Mouse (Mus musculus) cerebellum, adult 2 months (tissue): ENCODE data around the gene Ctnnbl1. TPM values are rescaled to one million over a fixed set of nuclear protein-coding genes. Genes with fewer than 3 reads are reported as not detected.

Source experiments
- DNase-seq, 2 experiments: peaks; one replicate each; pipeline ENCODE4 v3.0.0; 2021
- H3K27ac ChIP-seq: fragments of 200-500 bp; 2 replicates; pipeline ENCODE4 v1.5.1; 2012; ENCODE audit warnings: low read length, control low read depth, inconsistent platforms; ENCODE audit not compliant: insufficient read depth
- H3K27me3 ChIP-seq: fragments of 200-500 bp; 2 replicates; pipeline ENCODE4 v1.6.1; 2012; ENCODE audit warnings: inconsistent platforms, mild to moderate bottlenecking, low read length, moderate library complexity; ENCODE audit not compliant: control insufficient read depth, insufficient read depth
- H3K4me1 ChIP-seq: fragments of 200-500 bp; 2 replicates; pipeline ENCODE4 v1.6.1; 2011; ENCODE audit warnings: low read length; ENCODE audit not compliant: control insufficient read depth, insufficient read depth
- H3K4me3 ChIP-seq: fragments of 200-500 bp; replicated peaks from 2 replicates; pipeline ENCODE3; 2011; ENCODE audit warnings: mild to moderate bottlenecking, low read depth, low read length, control low read depth; ENCODE audit not compliant: insufficient read depth
- CTCF ChIP-seq: fragments of 200-500 bp; IDR thresholded peaks from 2 replicates; pipeline ENCODE4 v1.5.1; 2011; ENCODE audit warnings: low read depth, mild to moderate bottlenecking, control low read depth, low read length, moderate library complexity, borderline replicate concordance; ENCODE audit not compliant: insufficient read depth
- POLR2A ChIP-seq: fragments of 200-500 bp; IDR thresholded peaks from 2 replicates; pipeline ENCODE4 v1.6.1; 2011; ENCODE audit warnings: low read length, control low read depth, borderline replicate concordance; ENCODE audit not compliant: insufficient read depth
- WGBS: fragments of 180-500 bp; shearing (Covaris S2); methylation state at CpG from one replicate; pipeline ENCODE4 v1.1.7; 2018; 5-methylcytosine and 5-hydroxymethylcytosine counted together
- polyA plus RNA-seq: library from polyadenylated mRNA; depleted of rRNA; stranded (reverse); fragments of >200 nt; gene quantifications from 2 replicates; pipeline ENCODE4 v1.2.3, GENCODE M21; 2012

Gene Ctnnbl1
- polyA plus RNA-seq, 1 experiment = 30.0 TPM

DNA sequence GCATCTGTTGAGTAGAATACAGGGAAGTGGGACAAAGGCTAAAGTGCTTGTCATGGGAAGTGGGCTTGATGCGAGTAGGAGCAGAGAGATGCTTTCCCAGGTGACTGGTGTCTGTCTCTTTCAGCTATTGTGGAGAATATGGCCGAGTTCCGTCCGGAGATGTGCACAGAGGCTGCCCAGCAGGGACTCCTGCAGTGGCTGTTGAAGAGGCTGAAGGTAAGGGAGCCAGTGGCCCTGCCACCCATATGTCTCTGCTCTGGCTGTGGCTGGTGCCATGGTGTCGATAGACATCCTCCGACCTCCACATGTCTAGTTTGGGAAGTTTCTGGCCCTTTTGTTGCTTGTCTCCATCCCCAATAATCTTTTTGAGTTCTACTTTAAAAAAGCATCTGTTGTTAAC lies 72.1 kb downstream of the Ctnnbl1 start:
- DNase-seq = peak in 1 of 2 experiments; percentile 3
- TF ChIP-seq CTCF (no peak), POLR2A (no peak)
- H3K4me3 ChIP-seq = no peak overlapping the region
- no peak overlapping the region for H3K27ac ChIP-seq
- H3K4me1 ChIP-seq = no peaks in the 10 kb centered on the region; the same call in 1 of the 2 replicates
- WGBS = 88% methylated on average over 6 of the region's 6 CpGs
- H3K27me3 ChIP-seq = no peaks in the 10 kb centered on the region

DNA sequence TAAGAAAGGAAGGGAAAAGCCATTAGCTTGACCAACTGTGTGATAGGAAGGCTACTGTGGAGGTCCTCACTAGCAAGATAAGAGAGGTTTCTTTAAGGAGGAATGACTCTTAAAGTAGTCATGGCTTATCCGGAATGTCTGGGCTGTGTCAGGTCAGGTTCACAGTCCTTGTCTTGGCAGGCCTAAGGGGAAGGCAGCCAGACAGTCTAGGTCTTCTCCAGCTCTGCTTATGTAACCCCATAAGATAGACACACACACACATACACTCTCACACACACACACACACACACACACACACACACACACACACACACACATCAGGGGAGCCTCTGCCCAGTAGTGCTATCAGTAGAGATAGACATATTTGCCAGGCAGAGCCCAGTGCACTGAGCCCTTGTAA lies 73.5 kb downstream of the Ctnnbl1 start:
- TF ChIP-seq CTCF (no peak), POLR2A (no peak)
- no peak overlapping the region for H3K27ac ChIP-seq
- no peaks in the 10 kb centered on the region; the same call in 1 of the 2 replicates for H3K4me1 ChIP-seq
- H3K27me3 ChIP-seq = no peaks in the 10 kb centered on the region
- 84% methylated on average over 1 of the region's 1 CpGs for WGBS
- no peak overlapping the region for H3K4me3 ChIP-seq
- DNase-seq = no peak

DNA sequence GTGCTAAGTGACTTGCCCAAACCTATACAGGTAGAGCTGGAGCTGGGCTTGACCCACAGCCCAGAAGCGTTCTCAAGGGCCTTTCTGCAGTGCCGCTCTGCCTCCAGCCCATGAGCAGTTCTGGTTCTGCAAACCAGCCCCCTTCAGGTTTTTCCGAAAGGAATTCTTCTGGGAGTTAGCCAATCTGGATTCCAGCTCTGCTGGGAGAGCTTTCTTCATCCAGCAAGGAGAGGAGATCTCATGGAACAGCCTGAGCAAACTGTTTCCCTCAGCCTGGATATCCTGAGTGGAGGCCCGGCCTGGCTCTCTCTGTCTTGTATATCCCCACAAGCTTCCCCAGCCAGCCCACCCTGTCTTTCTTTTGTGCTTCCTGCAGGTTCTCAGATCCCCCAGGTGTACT lies 75.9 kb downstream of the Ctnnbl1 start:
- 92% methylated on average over 4 of the region's 4 CpGs for WGBS
- DNase-seq = peak in 1 of 2 experiments; percentile 2
- Histone ChIP-seq H3K4me3 (no peak overlapping the region), H3K27me3 (no peaks in the 10 kb centered on the region), H3K27ac (no peak overlapping the region), H3K4me1 (no peaks in the 10 kb centered on the region)
- no peak for TF ChIP-seq POLR2A
- TF ChIP-seq CTCF = no peak

DNA sequence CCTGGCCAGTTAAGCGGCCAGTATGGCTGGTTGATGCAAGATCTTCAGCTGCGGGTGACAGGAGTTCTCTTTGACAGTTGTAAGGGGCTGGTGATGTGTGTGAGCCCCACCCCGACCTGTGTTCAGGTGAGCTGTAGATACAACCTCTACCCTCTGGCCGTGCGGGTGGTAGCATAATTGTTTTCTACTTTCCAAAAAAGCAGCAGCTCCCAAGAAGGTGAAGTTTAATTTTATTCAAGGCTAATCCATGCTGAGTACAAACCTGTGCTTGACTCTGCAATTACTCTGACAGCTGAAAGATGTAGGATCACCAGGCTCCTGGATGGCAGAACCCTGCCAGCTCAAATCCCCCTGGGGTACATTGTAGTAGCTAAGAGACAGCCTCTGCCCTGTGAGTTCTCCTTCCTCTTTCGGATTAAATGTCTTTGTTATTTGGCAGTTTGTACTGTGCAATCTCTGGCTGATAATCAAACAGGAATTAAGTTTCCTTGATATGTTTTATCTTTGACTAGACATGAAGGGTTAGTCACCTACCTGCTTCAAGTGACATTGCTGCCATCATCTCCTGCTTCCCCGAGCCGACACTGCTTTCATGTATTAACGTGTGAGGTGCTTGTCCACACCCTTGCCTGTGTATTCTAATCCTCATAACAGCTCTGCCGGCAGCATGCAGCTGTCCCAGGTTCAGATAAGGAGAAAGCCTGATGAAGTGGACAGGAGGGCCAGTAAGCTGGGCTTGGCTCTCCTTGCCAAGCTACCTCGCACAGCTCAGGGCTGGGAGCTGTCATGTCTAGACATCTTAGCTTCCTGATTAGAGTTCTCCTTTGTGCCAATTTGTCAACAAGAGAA lies 77.1 kb downstream of the Ctnnbl1 start:
- Histone ChIP-seq H3K27me3 (no peaks in the 10 kb centered on the region), H3K27ac (no peak overlapping the region), H3K4me1 (no peaks in the 10 kb centered on the region), H3K4me3 (no peak overlapping the region)
- TF ChIP-seq CTCF (no peak), POLR2A (no peak)
- DNase-seq = peak in 1 of 2 experiments; percentile 3
- WGBS = 76% methylated on average over 11 of the region's 11 CpGs

DNA sequence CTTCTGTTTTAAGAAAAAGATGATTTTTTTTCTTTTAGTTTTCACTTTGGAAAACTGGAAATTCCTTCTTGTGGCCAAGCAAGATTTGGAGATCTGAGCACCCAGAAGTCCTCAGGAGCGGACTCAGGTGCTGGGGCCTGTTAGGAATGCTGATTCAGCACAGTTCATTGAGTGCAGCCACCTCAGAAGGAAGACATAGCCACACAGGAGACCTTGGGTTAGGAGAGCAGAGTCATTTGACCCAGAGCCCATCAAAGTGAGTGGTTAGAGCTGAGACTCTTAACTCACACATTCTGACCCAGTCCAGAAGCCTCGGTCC lies 77.7 kb downstream of the Ctnnbl1 start:
- TF ChIP-seq POLR2A = no peak
- no peak for TF ChIP-seq CTCF

DNA sequence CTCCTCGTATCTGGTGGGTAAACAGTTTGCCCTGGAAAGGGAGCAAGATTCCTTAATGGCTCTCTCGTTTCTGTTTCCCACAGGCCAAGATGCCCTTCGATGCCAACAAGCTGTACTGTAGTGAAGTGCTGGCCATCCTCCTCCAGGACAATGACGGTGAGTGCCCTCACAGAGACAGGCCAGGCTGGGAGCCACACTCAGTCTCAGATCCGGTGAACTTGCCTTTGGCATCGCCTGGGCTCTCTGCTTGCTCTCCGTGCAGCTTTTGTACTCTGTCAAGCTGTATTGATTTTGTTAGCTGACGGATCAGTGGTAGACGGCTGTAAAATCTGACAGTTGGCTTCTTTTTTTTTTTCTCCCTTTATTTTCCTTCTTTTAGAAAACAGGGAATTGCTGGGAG lies 80.5 kb downstream of the Ctnnbl1 start:
- DNase-seq = peak in 1 of 2 experiments; percentile 1
- 72% methylated on average over 9 of the region's 9 CpGs for WGBS
- TF ChIP-seq POLR2A (no peak), CTCF (no peak)
- Histone ChIP-seq H3K27me3 (no peaks in the 10 kb centered on the region), H3K4me3 (no peak overlapping the region), H3K27ac (no peak overlapping the region), H3K4me1 (no peaks in the 10 kb centered on the region)

More for the DNA sequence above, 77.7 kb downstream of the Ctnnbl1 start:
- Histone ChIP-seq H3K27ac (no peak overlapping the region), H3K4me3 (no peak overlapping the region), H3K27me3 (no peaks in the 10 kb centered on the region), H3K4me1 (no peaks in the 10 kb centered on the region)
- 96% methylated on average over 2 of the region's 2 CpGs for WGBS
- peak in 1 of 2 experiments; percentile 2 for DNase-seq

DNA sequence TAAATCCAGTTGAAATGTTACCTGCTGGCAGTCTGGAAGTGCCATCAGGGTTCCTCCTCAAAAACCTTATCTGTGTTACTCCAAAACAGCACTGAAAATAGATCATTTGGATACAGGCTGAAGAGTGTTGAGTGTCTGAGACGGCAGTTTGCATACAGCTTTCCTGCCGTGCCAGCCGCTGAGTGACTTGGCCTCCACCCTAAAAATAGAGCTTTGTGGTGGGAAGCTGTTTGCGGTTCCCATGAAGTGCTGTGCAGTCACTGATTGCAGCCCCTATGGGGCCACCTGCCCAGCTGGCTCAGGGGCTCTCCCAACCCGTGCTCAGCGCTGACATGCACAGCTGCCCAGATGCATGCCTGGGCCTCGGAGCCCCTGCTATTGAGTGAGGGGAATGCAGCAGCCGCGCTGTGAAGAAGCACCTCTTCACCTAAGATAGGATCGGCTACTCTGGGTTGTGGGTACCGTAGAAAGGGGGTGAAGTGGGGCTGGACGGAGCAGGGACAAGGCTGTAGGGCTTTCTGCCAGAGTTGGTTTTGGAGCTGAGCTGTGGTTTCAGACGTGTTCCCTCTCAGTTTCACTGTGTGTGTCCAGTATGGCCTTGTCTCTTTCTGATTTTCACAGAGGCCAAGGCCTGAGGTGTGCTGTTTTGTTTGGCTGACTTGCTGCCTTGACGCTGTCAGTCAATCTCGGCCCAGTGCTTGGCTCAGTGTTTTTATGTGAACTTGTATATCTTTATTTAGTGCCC lies 81.5 kb downstream of the Ctnnbl1 start:
- no peaks in the 10 kb centered on the region for H3K27me3 ChIP-seq
- no peak for TF ChIP-seq CTCF
- no peak for TF ChIP-seq POLR2A
- WGBS = 83% methylated on average over 15 of the region's 15 CpGs
- H3K27ac ChIP-seq = no peak overlapping the region
- DNase-seq = peak in 1 of 2 experiments; percentile 3
- H3K4me1 ChIP-seq = no peaks in the 10 kb centered on the region
- H3K4me3 ChIP-seq = no peak overlapping the region

DNA sequence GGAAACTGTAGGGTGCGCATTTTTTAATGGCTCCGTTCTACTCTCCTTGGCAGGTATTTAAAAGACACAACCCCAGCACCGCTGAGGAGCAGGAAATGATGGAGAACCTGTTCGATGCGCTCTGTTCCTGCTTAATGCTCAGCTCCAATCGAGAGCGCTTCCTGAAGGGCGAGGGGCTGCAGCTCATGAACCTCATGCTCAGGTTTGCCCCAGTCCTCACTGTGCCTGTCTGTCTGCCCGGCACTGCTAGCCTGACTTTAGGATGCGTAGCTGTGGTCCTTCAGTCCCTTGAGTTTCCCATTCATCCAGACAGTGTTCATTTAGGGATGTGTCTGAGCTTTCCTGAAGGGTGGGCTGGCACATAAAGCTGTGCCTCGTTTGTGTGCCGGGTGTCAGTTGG lies 82.2 kb downstream of the Ctnnbl1 start:
- no peaks in the 10 kb centered on the region for H3K4me1 ChIP-seq
- 96% methylated on average over 12 of the region's 12 CpGs for WGBS
- no peak for TF ChIP-seq CTCF
- TF ChIP-seq POLR2A = no peak
- DNase-seq = peak in 1 of 2 experiments; percentile 1
- no peak overlapping the region for H3K27ac ChIP-seq
- no peak overlapping the region for H3K4me3 ChIP-seq
- H3K27me3 ChIP-seq = no peaks in the 10 kb centered on the region
